Mouse (Mus musculus) lung, postnatal 0 days (tissue): Measurements from ENCODE around the gene St6galnac3.

Experiments used
- CTCF ChIP-seq: IDR thresholded peaks from 2 replicates; pipeline ENCODE4 v1.5.1; 2016; ENCODE audit warnings: antibody characterized with exemption, mild to moderate bottlenecking
- EP300 ChIP-seq: IDR thresholded peaks from 2 replicates; pipeline ENCODE4 v1.6.1; 2016; ENCODE audit warnings: antibody characterized with exemption, mild to moderate bottlenecking, control low read depth

DNA sequence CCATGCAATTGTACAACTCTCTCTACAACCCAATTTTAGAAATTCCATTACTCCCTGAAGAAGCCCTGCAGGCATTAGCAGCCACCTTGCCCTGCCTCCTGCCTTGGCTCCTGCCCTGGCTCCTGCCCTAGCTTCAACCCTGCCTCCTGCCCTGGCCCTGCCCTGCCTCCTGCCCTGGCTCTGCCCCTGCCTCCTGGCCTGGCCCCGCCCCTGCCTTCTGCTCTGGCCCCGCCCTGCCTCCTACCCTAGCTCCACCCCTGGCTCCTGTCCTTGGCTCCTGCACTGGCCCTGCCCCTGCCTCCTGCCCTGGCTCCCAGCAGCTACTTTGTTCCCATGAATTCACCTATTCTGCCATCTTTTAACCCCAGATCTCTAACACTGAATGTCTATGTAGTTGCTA, 576.1 kb downstream of the St6galnac3 start:
- TF ChIP-seq CTCF = no peak
- no peak for TF ChIP-seq EP300
